Mouse (Mus musculus) megakaryocyte, adult 5-6 weeks (primary cell): ENCODE measurements at regions not wholly inside any gene's neighbourhood (a gene's known extent, or its start where the extent isn't known, plus 50 kb on each side); places are given as distances from the start of the nearest gene placed in this dataset.

Experiments used
- ATAC-seq: 2 replicates; pipeline ENCODE4 v1.8.0; 2016; ENCODE audit warnings: mild to moderate bottlenecking, inconsistent platforms; ENCODE audit not compliant: poor library complexity, severe bottlenecking

GRCm38 (mm10) chr9:101670111-101670510, 191.5 kb upstream of the 9630041A04Rik start:
- ATAC-seq = no peak

- ATAC-seq = no peak
These were observed 211.8 kb upstream of the 9630041A04Rik start for GRCm38 (mm10) chr9:101649816-101650215.

- ATAC-seq = no peak
These were observed 220.1 kb upstream of the 9630041A04Rik start for GRCm38 (mm10) chr9:101641524-101641923.

GRCm38 (mm10) chr9:101640598-101640997, 221.0 kb upstream of the 9630041A04Rik start:
- no peak for ATAC-seq

- no peak for ATAC-seq
These were observed 245.4 kb upstream of the 9630041A04Rik start for GRCm38 (mm10) chr9:101616261-101616660.

DNA sequence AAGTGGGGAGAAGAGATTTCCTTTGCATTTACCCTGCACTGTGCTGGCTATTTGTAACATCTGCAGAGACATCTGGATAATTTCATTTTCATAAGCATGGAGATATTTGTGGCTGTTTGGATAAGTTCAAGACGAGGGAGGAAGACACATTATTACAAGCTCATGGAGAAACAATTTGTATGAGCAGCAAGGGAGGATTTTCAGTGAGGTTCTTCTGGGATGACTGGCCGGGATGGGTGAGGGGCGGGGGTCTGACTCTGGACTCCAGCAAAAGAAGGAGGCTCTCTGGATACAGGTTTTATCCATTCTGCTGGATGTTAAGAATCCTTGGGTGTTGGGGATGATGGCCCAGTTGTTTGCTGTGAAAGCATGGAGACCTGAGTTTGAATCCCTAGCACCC, 246.5 kb upstream of the 9630041A04Rik start:
- ATAC-seq = no peak

GRCm38 (mm10) chr9:101613933-101614332, 247.7 kb upstream of the 9630041A04Rik start:
- ATAC-seq = no peak

DNA sequence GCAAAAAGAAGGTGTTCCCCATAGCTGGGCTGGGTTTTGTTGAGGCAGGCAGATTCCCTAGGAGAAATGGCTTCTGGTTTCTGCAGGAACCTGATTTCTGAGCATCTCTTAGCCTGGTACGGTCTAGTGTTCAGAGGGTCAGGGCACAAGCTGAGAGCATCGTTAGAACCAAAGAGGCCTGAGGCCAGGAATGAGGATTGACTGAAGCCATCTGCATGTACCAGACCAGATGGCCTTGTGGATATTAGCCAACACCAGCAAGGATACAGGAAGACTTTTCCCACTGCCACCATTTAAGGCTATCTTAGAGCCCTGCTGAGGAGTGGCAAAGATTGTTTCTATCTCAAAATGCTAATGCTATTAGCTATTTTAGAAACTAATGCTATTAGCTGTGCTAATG, 248.2 kb upstream of the 9630041A04Rik start:
- no peak for ATAC-seq

- no peak for ATAC-seq
These were observed 248.7 kb upstream of the 9630041A04Rik start for GRCm38 (mm10) chr9:101612971-101613370.

DNA sequence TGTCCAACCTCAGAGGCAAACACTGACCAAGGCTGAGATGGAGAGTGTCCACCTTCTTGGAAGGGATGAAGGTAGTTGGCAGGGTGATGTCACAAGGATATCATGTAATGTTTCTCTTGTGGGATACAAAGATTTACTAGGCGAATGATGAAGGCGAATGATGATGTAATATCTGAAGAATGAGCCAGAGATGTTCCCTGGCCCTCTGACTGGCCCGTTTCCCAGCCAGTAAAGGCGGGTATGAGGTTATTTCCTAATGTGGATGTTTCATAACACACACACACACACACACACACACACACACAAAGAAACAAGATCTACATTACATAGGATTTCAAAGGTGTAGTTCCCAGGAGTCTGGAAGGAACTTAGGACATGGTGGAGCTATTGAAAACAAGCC, 249.1 kb upstream of the 9630041A04Rik start:
- ATAC-seq = no peak

DNA sequence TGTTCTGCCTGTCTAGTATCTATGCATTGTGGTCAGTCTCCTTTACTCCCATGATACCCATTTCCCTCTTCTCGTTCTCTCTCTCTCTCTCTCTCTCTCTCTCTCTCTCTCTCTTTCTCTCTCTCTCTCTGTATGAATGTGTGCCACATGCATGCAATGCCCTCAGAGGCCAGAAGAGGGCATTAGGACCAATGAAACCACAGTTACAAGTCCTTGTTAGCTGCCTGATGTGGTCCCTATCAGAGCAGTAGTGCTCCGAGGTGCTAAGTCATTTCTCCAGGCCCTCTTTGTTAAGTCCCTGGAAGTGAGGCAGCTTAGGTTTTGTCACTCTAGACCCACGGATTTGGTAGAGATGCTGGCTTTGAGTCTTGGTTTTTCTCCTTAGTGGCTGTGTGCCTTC, 250.2 kb upstream of the 9630041A04Rik start:
- no peak for ATAC-seq

- no peak for ATAC-seq
These were observed 250.7 kb upstream of the 9630041A04Rik start for GRCm38 (mm10) chr9:101610806-101611443.

GRCm38 (mm10) chr9:101610338-101610737, 251.3 kb upstream of the 9630041A04Rik start:
- ATAC-seq = no peak

GRCm38 (mm10) chr9:101602799-101603198, 258.8 kb upstream of the 9630041A04Rik start:
- no peak for ATAC-seq

GRCm38 (mm10) chr9:101596898-101597297, 264.7 kb upstream of the 9630041A04Rik start:
- ATAC-seq = no peak

DNA sequence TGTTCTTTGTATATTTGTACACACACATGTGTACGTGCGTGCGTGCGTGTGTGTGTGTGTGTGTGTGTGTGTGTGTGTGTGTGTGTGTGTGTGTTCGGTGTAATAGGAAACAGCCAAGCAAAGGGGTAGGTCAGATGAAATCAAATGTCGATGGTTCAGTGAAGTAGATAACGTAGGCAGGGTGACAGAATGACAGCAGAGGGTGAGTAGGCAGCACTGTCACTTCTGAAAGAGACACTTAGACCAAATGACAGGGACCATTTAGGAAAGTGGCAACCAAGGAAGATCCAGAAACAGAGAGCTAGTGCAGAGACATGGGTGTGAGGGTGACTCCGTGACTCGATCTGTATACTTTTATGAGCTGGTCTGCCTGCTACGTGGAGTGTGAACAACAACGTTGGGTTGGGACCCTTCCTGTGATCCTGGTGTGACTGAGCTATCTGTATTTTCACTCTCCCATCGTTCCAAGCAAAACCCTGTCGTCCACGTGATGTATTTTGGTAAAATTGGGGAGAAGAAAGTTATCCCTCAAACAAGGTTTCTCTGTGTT, 266.5 kb upstream of the 9630041A04Rik start:
- no peak for ATAC-seq

DNA sequence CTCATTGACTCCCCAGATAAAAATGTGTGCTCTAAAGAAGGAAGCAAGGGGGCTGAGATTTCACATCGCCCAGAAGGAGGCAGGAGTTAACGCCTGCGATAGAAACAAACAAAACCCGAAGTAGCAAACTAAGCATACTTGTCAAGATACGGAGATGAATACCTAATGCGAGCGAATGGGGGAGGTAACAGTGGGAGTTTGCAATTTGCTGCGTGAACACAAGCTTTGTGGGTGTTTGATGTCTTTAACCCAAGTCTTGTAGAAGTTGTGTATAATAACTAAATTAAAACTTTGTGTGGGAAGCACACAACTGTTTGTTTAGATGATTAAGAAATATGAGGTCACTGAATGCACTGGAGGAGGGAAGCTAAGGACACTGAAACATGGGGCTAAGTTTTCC, 269.0 kb upstream of the 9630041A04Rik start:
- no peak for ATAC-seq

DNA sequence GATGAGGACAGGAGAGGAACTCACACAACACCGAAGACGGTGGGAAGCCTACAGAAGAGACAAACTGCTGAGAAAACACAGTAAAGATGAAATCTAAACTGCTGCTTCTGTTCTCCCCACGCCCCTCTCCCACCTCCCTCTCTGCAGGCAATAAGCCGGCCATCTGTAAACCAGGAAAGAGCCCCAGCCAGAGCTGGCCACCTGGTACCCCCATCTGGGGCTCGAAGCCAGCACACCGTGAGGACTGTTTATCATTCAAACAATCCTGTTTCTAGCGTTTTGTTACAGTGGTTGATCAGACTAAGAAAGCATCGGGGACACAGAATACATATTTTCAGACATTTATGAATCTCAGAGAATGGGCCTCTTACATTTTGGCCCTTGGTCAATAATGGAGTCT, 270.0 kb upstream of the 9630041A04Rik start:
- ATAC-seq = no peak

- ATAC-seq = no peak
These were observed 271.3 kb upstream of the 9630041A04Rik start for GRCm38 (mm10) chr9:101590310-101590709.

DNA sequence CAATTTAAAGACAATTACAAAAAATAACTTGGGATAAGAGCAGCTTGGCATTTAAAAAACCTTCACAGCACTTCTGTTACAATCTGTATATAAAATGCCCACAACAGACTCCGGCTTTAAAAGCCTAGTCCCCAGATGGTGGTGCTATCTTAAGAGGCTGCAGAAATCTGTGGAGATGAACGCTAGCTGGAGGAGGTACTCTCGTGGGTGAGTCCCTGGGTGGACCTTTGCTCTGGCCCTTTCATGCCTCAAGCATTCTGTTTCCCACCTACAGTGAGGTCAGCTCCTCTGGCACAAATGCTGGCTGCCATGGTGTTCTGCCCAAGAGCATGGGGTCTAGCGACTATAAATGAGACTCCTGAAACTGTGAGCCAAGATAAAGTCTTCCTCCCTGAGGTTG, 280.6 kb upstream of the 9630041A04Rik start:
- ATAC-seq = no peak

DNA sequence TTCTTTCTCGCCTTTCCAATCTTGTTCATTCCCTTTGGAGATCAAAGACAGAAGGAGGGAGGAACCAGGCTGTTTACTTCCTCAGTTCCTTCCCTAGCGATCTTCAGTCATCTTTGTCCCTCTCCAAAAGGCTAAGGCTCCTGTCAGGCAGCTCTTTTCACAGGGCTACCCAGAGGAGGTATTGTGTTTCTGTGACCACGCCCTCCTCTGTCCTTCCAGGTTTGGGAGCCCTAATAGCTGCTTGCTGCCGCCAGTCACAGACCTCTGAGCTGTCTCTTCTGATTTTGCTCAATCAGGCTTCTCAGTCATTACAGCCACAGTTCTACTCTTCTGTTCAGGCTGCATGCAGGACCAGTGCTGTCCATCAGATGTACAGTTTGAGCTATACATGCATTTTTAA, 290.9 kb upstream of the 9630041A04Rik start:
- no peak for ATAC-seq

- ATAC-seq = no peak
These were observed 298.4 kb upstream of the 9630041A04Rik start for GRCm38 (mm10) chr9:101563196-101563595.

GRCm38 (mm10) chr9:101559366-101559765, 302.3 kb upstream of the 9630041A04Rik start:
- ATAC-seq = no peak
